Mouse (Mus musculus): ENCODE measurements around the gene Fam78a. TPM values are rescaled to one million over a fixed set of nuclear protein-coding genes. Genes with fewer than 3 reads are reported as not detected.

The Fam78a gene
- polyA plus RNA-seq, 1 experiment from 2014 or later = 1.9 TPM

GRCm38 (mm10) chr2:32095351-32096121 lies 10.9 kb upstream of the Fam78a start, which contains the start of gene Plpp7:
Plpp7 (plus strand) TSS chr2:32095528.
- Histone ChIP-seq H3K27ac (no peak within 1 kb of the TSS), H3K4me1 (peaks cover 13% of the 10 kb centered on the region), H3K9me3 (no peaks in the 10 kb centered on the region), H3K9ac (peak within 1 kb of the TSS; percentile 69), H3K27me3 (0 out of 2 replicates have a peak, but pooled peaks cover 4% of the 10 kb centered on the region), H3K4me3 (peak within 1 kb of the TSS; percentile 36), H3K4me2 (peak within 1 kb of the TSS; percentile 59), H3K36me3 (no peaks in the 10 kb centered on the region)
- 57% methylated on average over 22 of the region's 22 CpGs for WGBS
- ATAC-seq (ENCODE audit: insufficient number of reproducible peaks, insufficient read depth, low FRiP score, low TSS enrichment, low read depth) = no peak

- Histone ChIP-seq H3K4me1 (peaks cover 14% of the 10 kb centered on the region), H3K36me3 (no peaks in the 10 kb centered on the region), H3K4me2 (no peak overlapping the region), H3K9ac (no peak overlapping the region), H3K9me3 (no peaks in the 10 kb centered on the region), H3K27me3 (peaks cover 14% of the 10 kb centered on the region), H3K27ac (no peak overlapping the region), H3K4me3 (no peak overlapping the region)
- WGBS = 87% methylated on average over 7 of the region's 7 CpGs
- no peak for ATAC-seq (ENCODE audit: insufficient number of reproducible peaks, insufficient read depth, low FRiP score, low TSS enrichment, low read depth)
These were observed 9.5 kb upstream of the Fam78a start for GRCm38 (mm10) chr2:32094001-32094707.

- Histone ChIP-seq H3K27ac (no peak overlapping the region), H3K9ac (no peak overlapping the region), H3K36me3 (no peaks in the 10 kb centered on the region), H3K4me3 (no peak overlapping the region), H3K4me2 (no peak overlapping the region), H3K4me1 (peaks cover 26% of the 10 kb centered on the region), H3K27me3 (peaks cover 35% of the 10 kb centered on the region), H3K9me3 (no peaks in the 10 kb centered on the region)
- no peak for ATAC-seq (ENCODE audit: insufficient number of reproducible peaks, insufficient read depth, low FRiP score, low TSS enrichment, low read depth)
- WGBS = 59% methylated on average over 3 of the region's 3 CpGs
These were observed 7.3 kb upstream of the Fam78a start for GRCm38 (mm10) chr2:32091956-32092355.

- H3K9ac ChIP-seq = no peak overlapping the region
- H3K4me3 ChIP-seq = no peak overlapping the region
- no peaks in the 10 kb centered on the region for H3K9me3 ChIP-seq
- H3K4me2 ChIP-seq = no peak overlapping the region
- H3K27me3 ChIP-seq = peaks cover 53% of the 10 kb centered on the region
- no peak overlapping the region for H3K27ac ChIP-seq
- peaks cover 14% of the 10 kb centered on the region for H3K4me1 ChIP-seq
- WGBS = 43% methylated on average over 2 of the region's 2 CpGs
- H3K36me3 ChIP-seq = no peaks in the 10 kb centered on the region
- ATAC-seq (ENCODE audit: insufficient number of reproducible peaks, insufficient read depth, low FRiP score, low TSS enrichment, low read depth) = no peak
These were observed 5.5 kb upstream of the Fam78a start for GRCm38 (mm10) chr2:32090145-32090544.

GRCm38 (mm10) chr2:32089606-32090005 lies 4.9 kb upstream of the Fam78a start:
- H3K36me3 ChIP-seq = no peaks in the 10 kb centered on the region
- H3K9ac ChIP-seq = no peak overlapping the region
- H3K27me3 ChIP-seq = peaks cover 58% of the 10 kb centered on the region
- WGBS = 73% methylated on average over 3 of the region's 3 CpGs
- H3K9me3 ChIP-seq = no peaks in the 10 kb centered on the region
- H3K27ac ChIP-seq = no peak overlapping the region
- ATAC-seq (ENCODE audit: insufficient number of reproducible peaks, insufficient read depth, low FRiP score, low TSS enrichment, low read depth) = no peak
- no peak overlapping the region for H3K4me2 ChIP-seq
- peaks cover 13% of the 10 kb centered on the region for H3K4me1 ChIP-seq
- no peak overlapping the region for H3K4me3 ChIP-seq

GRCm38 (mm10) chr2:32088372-32088981 lies 3.8 kb upstream of the Fam78a start:
- H3K4me2 ChIP-seq = peak overlapping the region; percentile 69
- H3K9ac ChIP-seq = peak overlapping the region; percentile 59
- H3K4me3 ChIP-seq = peak overlapping the region; percentile 34
- ATAC-seq (ENCODE audit: insufficient number of reproducible peaks, insufficient read depth, low FRiP score, low TSS enrichment, low read depth) = peak; percentile 75
- no peaks in the 10 kb centered on the region for H3K36me3 ChIP-seq
- 4% methylated on average over 35 of the region's 35 CpGs for whole genome bisulfite sequencing
- peaks cover 22% of the 10 kb centered on the region for H3K4me1 ChIP-seq
- no peaks in the 10 kb centered on the region for H3K9me3 ChIP-seq
- H3K27ac ChIP-seq = peak overlapping the region; percentile 44; the same call in 1 of the 2 replicates
- H3K27me3 ChIP-seq = peaks cover 69% of the 10 kb centered on the region

- H3K4me1 ChIP-seq = peaks cover 27% of the 10 kb centered on the region
- no peak overlapping the region for H3K27ac ChIP-seq
- ATAC-seq (ENCODE audit: insufficient number of reproducible peaks, insufficient read depth, low FRiP score, low TSS enrichment, low read depth) = no peak
- H3K9me3 ChIP-seq = no peaks in the 10 kb centered on the region
- no peak overlapping the region for H3K4me2 ChIP-seq
- H3K27me3 ChIP-seq = peaks cover 78% of the 10 kb centered on the region
- H3K36me3 ChIP-seq = no peaks in the 10 kb centered on the region
- H3K9ac ChIP-seq = no peak overlapping the region
- WGBS = 58% methylated on average over 4 of the region's 4 CpGs
- H3K4me3 ChIP-seq = no peak overlapping the region
These were observed 2.9 kb upstream of the Fam78a start for GRCm38 (mm10) chr2:32087606-32088005.

- H3K9ac ChIP-seq = no peak overlapping the region
- H3K27ac ChIP-seq = no peak overlapping the region
- H3K9me3 ChIP-seq = no peaks in the 10 kb centered on the region
- peaks cover 86% of the 10 kb centered on the region for H3K27me3 ChIP-seq
- H3K4me2 ChIP-seq = no peak overlapping the region
- WGBS = 64% methylated on average over 2 of the region's 2 CpGs
- H3K4me1 ChIP-seq = peaks cover 27% of the 10 kb centered on the region
- no peak for ATAC-seq (ENCODE audit: insufficient number of reproducible peaks, insufficient read depth, low FRiP score, low TSS enrichment, low read depth)
- H3K36me3 ChIP-seq = no peaks in the 10 kb centered on the region
- H3K4me3 ChIP-seq = no peak overlapping the region
These were observed 574 bp upstream of the Fam78a start for GRCm38 (mm10) chr2:32085231-32085630.

GRCm38 (mm10) chr2:32084872-32085199 lies 179 bp upstream of the Fam78a start:
- no peaks in the 10 kb centered on the region for H3K36me3 ChIP-seq
- ATAC-seq (ENCODE audit: insufficient number of reproducible peaks, insufficient read depth, low FRiP score, low TSS enrichment, low read depth) = no peak
- no peaks in the 10 kb centered on the region for H3K9me3 ChIP-seq
- WGBS = 18% methylated on average over 2 of the region's 2 CpGs
- H3K4me3 ChIP-seq = peak overlapping the region; percentile 66
- H3K4me2 ChIP-seq = peak overlapping the region; percentile 99
- H3K4me1 ChIP-seq = peaks cover 27% of the 10 kb centered on the region
- peak overlapping the region; percentile 70; the same call in 1 of the 2 replicates for H3K9ac ChIP-seq
- no peak overlapping the region for H3K27ac ChIP-seq
- peaks cover 85% of the 10 kb centered on the region for H3K27me3 ChIP-seq

- under 1% methylated on average over 90 of the region's 91 CpGs for WGBS
- no peaks in the 10 kb centered on the region for H3K36me3 ChIP-seq
- 0 out of 2 replicates have a peak overlapping the region, but pooled peaks have one; percentile 11 for H3K27ac ChIP-seq
- peaks cover 17% of the 10 kb centered on the region for H3K4me1 ChIP-seq
- peak overlapping the region; percentile 70 for H3K9ac ChIP-seq
- no peak for ATAC-seq (ENCODE audit: insufficient number of reproducible peaks, insufficient read depth, low FRiP score, low TSS enrichment, low read depth)
- peaks cover 73% of the 10 kb centered on the region for H3K27me3 ChIP-seq
- H3K9me3 ChIP-seq = no peaks in the 10 kb centered on the region
- peak overlapping the region; percentile 99 for H3K4me2 ChIP-seq
- H3K4me3 ChIP-seq = peak overlapping the region; percentile 66
These were observed 1.3 kb downstream of the Fam78a start for GRCm38 (mm10) chr2:32083159-32084011.

GRCm38 (mm10) chr2:32082229-32082628 lies 2.4 kb downstream of the Fam78a start:
- Histone ChIP-seq H3K27me3 (peaks cover 62% of the 10 kb centered on the region), H3K4me3 (peak overlapping the region; percentile 66), H3K27ac (no peak overlapping the region), H3K4me2 (peak overlapping the region; percentile 99), H3K9me3 (no peaks in the 10 kb centered on the region), H3K9ac (peak overlapping the region; percentile 70; the same call in 1 of the 2 replicates), H3K4me1 (peaks cover 13% of the 10 kb centered on the region), H3K36me3 (no peaks in the 10 kb centered on the region)
- WGBS = 47% methylated on average over 2 of the region's 2 CpGs
- no peak for ATAC-seq (ENCODE audit: insufficient number of reproducible peaks, insufficient read depth, low FRiP score, low TSS enrichment, low read depth)

Measured in embryonic facial prominence, embryonic 13.5 days (tissue).